Mouse (Mus musculus): ENCODE data around the gene Chst3. TPM values are rescaled to one million over a fixed set of nuclear protein-coding genes. Genes with fewer than 3 reads are reported as not detected.
"Not testable (repeated sequence)": the region's sequence is repeated elsewhere in the genome, so short reads cannot be mapped to it uniquely, and the experiment has no call there.

Chst3 gene
- polyA plus RNA-seq, 1 experiment from 2014 or later, result 2.1 TPM

DNA sequence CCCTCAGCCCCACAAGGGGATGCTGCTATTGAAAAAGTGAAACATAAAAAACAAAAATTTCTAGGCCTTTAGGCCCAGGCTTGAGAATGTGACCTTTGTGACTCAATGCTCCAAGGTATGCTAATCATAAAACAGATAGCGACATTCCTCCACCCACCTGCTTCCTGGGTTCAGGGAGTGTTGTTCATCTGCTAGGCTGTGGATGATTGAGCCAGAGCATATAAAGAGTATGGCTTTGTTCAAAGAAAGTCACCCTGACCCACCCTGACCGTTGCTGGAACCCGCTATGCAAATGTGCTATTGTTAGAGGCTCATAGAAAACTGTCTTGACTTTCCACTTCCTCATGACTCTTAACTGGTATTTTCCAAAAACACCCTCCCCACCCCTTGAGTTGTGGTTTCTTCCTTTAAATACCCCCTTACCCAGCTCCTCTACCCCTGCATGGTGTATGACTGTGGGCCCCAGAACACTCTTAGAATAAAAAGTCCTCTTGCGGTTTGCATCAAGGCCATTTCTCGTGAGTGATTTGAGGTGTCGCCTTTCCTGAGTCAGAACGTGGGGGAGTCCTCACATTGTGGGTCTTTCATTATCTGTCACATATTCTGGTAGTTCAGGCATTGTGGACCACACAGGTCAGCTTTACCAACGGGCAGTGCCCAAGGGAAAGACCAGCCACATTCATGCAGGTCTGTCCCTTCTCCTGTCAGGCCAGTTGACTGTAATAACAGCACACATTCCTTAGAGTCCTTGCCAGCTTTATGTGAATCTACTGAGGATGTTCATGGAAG is 56.7 kb downstream of the Chst3 start:
- 76% methylated on average over 8 of the region's 8 CpGs for WGBS
- not testable (repeated sequence) for H3K4me2 ChIP-seq (ENCODE audit: low read depth, low read length); H3K27ac ChIP-seq (ENCODE audit: low read length); ATAC-seq (ENCODE audit: insufficient read depth, low FRiP score); H3K9me3 ChIP-seq (replicated peaks; ENCODE audit: control insufficient read depth, low read length); H3K9ac ChIP-seq (ENCODE audit: low read length); H3K4me3 ChIP-seq (replicated peaks; ENCODE audit: low read length); H3K4me1 ChIP-seq (ENCODE audit: control insufficient read depth, insufficient read depth, low read length); H3K36me3 ChIP-seq (ENCODE audit: control insufficient read depth, insufficient read depth, low read length); H3K27me3 ChIP-seq (ENCODE audit: control insufficient read depth, insufficient read depth, low read length)

GRCm38 (mm10) chr10:60161397-60161796 is 57.7 kb downstream of the Chst3 start:
- not testable (repeated sequence) for H3K36me3 ChIP-seq (ENCODE audit: control insufficient read depth, insufficient read depth, low read length); H3K27me3 ChIP-seq (ENCODE audit: control insufficient read depth, insufficient read depth, low read length); H3K27ac ChIP-seq (ENCODE audit: low read length); H3K9me3 ChIP-seq (replicated peaks; ENCODE audit: control insufficient read depth, low read length); H3K9ac ChIP-seq (ENCODE audit: low read length); ATAC-seq (ENCODE audit: insufficient read depth, low FRiP score); H3K4me3 ChIP-seq (replicated peaks; ENCODE audit: low read length); H3K4me1 ChIP-seq (ENCODE audit: control insufficient read depth, insufficient read depth, low read length); H3K4me2 ChIP-seq (ENCODE audit: low read depth, low read length)
- WGBS, result 76% methylated on average over 3 of the region's 3 CpGs

DNA sequence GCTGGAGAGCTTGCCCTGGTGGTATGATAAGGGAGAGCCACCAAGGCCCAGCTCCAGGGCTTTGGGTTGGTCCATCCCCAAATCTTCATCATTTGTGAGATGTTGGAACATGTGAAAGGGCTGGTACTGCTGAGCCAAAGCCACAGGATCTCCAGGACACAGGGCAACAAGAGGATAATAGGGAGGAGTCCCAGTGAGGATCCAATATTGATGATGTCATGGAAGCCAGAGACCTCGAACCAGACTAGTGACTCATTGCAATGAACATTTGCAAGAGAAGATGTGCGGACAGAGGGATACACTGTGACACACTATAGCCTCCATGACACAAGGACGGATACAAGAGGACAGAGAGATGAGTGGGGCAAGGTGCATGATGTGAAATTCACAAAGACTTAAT is 60.9 kb downstream of the Chst3 start:
- no peak overlapping the region for H3K9ac ChIP-seq (ENCODE audit: low read length)
- H3K27ac ChIP-seq (ENCODE audit: low read length), result no peak overlapping the region
- H3K4me1 ChIP-seq (ENCODE audit: control insufficient read depth, insufficient read depth, low read length), result no peaks in the 10 kb centered on the region
- no peak overlapping the region for H3K4me2 ChIP-seq (ENCODE audit: low read depth, low read length)
- H3K9me3 ChIP-seq (replicated peaks; ENCODE audit: control insufficient read depth, low read length), result no peaks in the 10 kb centered on the region
- no peaks in the 10 kb centered on the region for H3K36me3 ChIP-seq (ENCODE audit: control insufficient read depth, insufficient read depth, low read length)
- no peak overlapping the region for H3K4me3 ChIP-seq (replicated peaks; ENCODE audit: low read length)
- 85% methylated on average over 3 of the region's 3 CpGs for WGBS
- no peaks in the 10 kb centered on the region for H3K27me3 ChIP-seq (ENCODE audit: control insufficient read depth, insufficient read depth, low read length)
- no peak for ATAC-seq (ENCODE audit: insufficient read depth, low FRiP score)

DNA sequence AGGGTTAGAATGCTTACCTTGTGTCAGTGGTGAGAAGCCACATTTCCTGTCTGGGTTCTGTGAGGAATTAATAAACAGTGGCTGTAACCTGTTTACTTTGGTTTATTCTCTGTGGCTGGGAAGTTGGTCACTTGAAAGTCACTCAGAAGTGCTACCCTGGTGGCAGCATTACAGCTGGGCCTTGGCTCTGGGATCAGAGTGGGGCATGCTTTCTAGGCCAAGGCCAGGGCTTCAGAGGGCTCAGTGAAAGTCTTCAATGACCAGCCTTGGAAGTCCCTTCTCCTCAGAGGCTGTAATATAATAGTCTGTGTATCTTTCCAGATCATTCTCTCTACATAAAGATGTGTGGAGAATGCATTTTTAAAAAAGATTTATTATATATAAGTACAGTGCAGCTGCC is 63.0 kb downstream of the Chst3 start:
- Histone ChIP-seq H3K36me3 (ENCODE audit: control insufficient read depth, insufficient read depth, low read length) (no peaks in the 10 kb centered on the region), H3K9ac (ENCODE audit: low read length) (no peak overlapping the region), H3K4me3 (replicated peaks; ENCODE audit: low read length) (no peak overlapping the region), H3K27me3 (ENCODE audit: control insufficient read depth, insufficient read depth, low read length) (no peaks in the 10 kb centered on the region), H3K4me1 (ENCODE audit: control insufficient read depth, insufficient read depth, low read length) (no peaks in the 10 kb centered on the region), H3K9me3 (replicated peaks; ENCODE audit: control insufficient read depth, low read length) (no peaks in the 10 kb centered on the region), H3K4me2 (ENCODE audit: low read depth, low read length) (no peak overlapping the region), H3K27ac (ENCODE audit: low read length) (no peak overlapping the region)
- ATAC-seq (ENCODE audit: insufficient read depth, low FRiP score), result no peak

GRCm38 (mm10) chr10:60151107-60151663 is 67.9 kb downstream of the Chst3 start:
- H3K9ac ChIP-seq (ENCODE audit: low read length), result no peak overlapping the region
- H3K4me3 ChIP-seq (replicated peaks; ENCODE audit: low read length), result no peak overlapping the region
- H3K27me3 ChIP-seq (ENCODE audit: control insufficient read depth, insufficient read depth, low read length), result no peaks in the 10 kb centered on the region
- H3K4me2 ChIP-seq (ENCODE audit: low read depth, low read length), result no peak overlapping the region
- H3K36me3 ChIP-seq (ENCODE audit: control insufficient read depth, insufficient read depth, low read length), result no peaks in the 10 kb centered on the region
- H3K27ac ChIP-seq (ENCODE audit: low read length), result no peak overlapping the region
- 60% methylated on average over 6 of the region's 6 CpGs for WGBS
- no peaks in the 10 kb centered on the region for H3K9me3 ChIP-seq (replicated peaks; ENCODE audit: control insufficient read depth, low read length)
- no peaks in the 10 kb centered on the region for H3K4me1 ChIP-seq (ENCODE audit: control insufficient read depth, insufficient read depth, low read length)
- peak; percentile 35; the same call in 1 of the 2 replicates for ATAC-seq (ENCODE audit: insufficient read depth, low FRiP score)

DNA sequence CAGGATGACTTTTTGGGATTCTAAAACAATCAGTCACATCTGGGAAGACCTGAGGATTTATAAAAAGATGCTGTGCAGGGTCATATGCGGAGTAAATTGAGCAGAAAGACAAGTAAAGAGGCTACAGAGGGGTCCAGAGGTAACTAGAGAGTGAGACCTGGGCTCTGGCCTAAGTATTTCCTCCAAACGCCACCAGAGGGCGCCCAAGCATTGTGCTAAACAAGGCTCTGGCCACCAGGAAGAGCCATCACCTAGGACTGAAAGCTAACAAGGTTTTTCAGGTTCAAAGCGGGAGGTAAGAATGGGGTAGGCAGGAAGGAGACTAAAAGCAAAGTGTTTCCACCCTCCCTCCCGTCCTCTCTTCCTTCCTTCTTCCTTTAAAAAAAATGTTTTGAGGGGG is 71.0 kb downstream of the Chst3 start:
- ATAC-seq (ENCODE audit: insufficient read depth, low FRiP score), result peak; percentile 65; the same call in 1 of the 2 replicates
- no peaks in the 10 kb centered on the region for H3K27me3 ChIP-seq (ENCODE audit: control insufficient read depth, insufficient read depth, low read length)
- WGBS, result 4% methylated on average over 5 of the region's 5 CpGs
- H3K9me3 ChIP-seq (replicated peaks; ENCODE audit: control insufficient read depth, low read length), result no peaks in the 10 kb centered on the region
- no peaks in the 10 kb centered on the region for H3K4me1 ChIP-seq (ENCODE audit: control insufficient read depth, insufficient read depth, low read length)
- no peak overlapping the region for H3K27ac ChIP-seq (ENCODE audit: low read length)
- H3K4me3 ChIP-seq (replicated peaks; ENCODE audit: low read length), result no peak overlapping the region
- H3K36me3 ChIP-seq (ENCODE audit: control insufficient read depth, insufficient read depth, low read length), result no peaks in the 10 kb centered on the region
- no peak overlapping the region for H3K4me2 ChIP-seq (ENCODE audit: low read depth, low read length)
- H3K9ac ChIP-seq (ENCODE audit: low read length), result no peak overlapping the region

GRCm38 (mm10) chr10:60147510-60148047 is 71.5 kb downstream of the Chst3 start:
- H3K9ac ChIP-seq (ENCODE audit: low read length); H3K4me2 ChIP-seq (ENCODE audit: low read depth, low read length); H3K27me3 ChIP-seq (ENCODE audit: control insufficient read depth, insufficient read depth, low read length); H3K4me3 ChIP-seq (replicated peaks; ENCODE audit: low read length); ATAC-seq (ENCODE audit: insufficient read depth, low FRiP score); H3K27ac ChIP-seq (ENCODE audit: low read length); H3K36me3 ChIP-seq (ENCODE audit: control insufficient read depth, insufficient read depth, low read length); H3K9me3 ChIP-seq (replicated peaks; ENCODE audit: control insufficient read depth, low read length); H3K4me1 ChIP-seq (ENCODE audit: control insufficient read depth, insufficient read depth, low read length): not testable (repeated sequence)
- 61% methylated on average over 10 of the region's 10 CpGs for WGBS

DNA sequence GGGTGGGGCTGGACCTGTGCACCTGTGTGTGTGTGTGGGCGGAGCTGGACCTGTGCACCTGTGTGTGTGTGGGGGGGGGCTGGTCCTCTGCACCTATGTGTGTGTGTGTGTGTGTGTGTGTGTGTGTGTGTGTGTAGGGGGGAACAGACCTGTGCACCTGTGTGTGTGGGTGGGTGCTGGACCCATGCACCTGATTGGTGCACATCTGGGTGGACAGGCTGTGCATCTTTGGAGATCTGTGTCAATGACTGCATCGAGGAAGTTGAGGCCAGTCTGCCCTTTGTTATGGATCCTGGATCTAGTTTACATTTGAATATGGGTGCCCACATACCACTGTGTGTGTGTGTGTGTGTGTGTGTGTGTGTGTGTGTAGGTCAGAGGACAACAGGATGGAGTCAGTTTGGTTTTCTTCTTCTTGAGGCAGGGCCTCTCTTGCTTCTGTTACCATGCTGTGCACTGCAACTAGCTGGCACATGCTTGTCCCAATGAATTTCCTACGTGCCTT is 77.4 kb downstream of the Chst3 start:
- 89% methylated on average over 3 of the region's 3 CpGs for WGBS
- Histone ChIP-seq H3K36me3 (ENCODE audit: control insufficient read depth, insufficient read depth, low read length) (no peaks in the 10 kb centered on the region), H3K27me3 (ENCODE audit: control insufficient read depth, insufficient read depth, low read length) (no peaks in the 10 kb centered on the region), H3K9me3 (replicated peaks; ENCODE audit: control insufficient read depth, low read length) (no peaks in the 10 kb centered on the region), H3K4me2 (ENCODE audit: low read depth, low read length) (no peak overlapping the region), H3K9ac (ENCODE audit: low read length) (no peak overlapping the region), H3K27ac (ENCODE audit: low read length) (no peak overlapping the region), H3K4me3 (replicated peaks; ENCODE audit: low read length) (no peak overlapping the region), H3K4me1 (ENCODE audit: control insufficient read depth, insufficient read depth, low read length) (0 out of 2 replicates have a peak, but pooled peaks cover under 1% of the 10 kb centered on the region)
- peak; percentile 21; the same call in 1 of the 2 replicates for ATAC-seq (ENCODE audit: insufficient read depth, low FRiP score)

- no peak for ATAC-seq (ENCODE audit: insufficient read depth, low FRiP score)
Observed at GRCm38 (mm10) chr10:60140751-60141150, 78.3 kb downstream of the Chst3 start.

More at GRCm38 (mm10) chr10:60140751-60141150, 78.3 kb downstream of the Chst3 start:
- no peaks in the 10 kb centered on the region for H3K9me3 ChIP-seq (replicated peaks; ENCODE audit: control insufficient read depth, low read length)
- no peak overlapping the region for H3K27ac ChIP-seq (ENCODE audit: low read length)
- H3K27me3 ChIP-seq (ENCODE audit: control insufficient read depth, insufficient read depth, low read length), result no peaks in the 10 kb centered on the region
- 91% methylated on average over 4 of the region's 4 CpGs for WGBS
- H3K4me3 ChIP-seq (replicated peaks; ENCODE audit: low read length), result no peak overlapping the region
- no peak overlapping the region for H3K9ac ChIP-seq (ENCODE audit: low read length)
- no peak overlapping the region for H3K4me2 ChIP-seq (ENCODE audit: low read depth, low read length)
- peaks cover 7% of the 10 kb centered on the region; the same call in 1 of the 2 replicates for H3K4me1 ChIP-seq (ENCODE audit: control insufficient read depth, insufficient read depth, low read length)
- H3K36me3 ChIP-seq (ENCODE audit: control insufficient read depth, insufficient read depth, low read length), result no peaks in the 10 kb centered on the region

Data from stomach, embryonic 16.5 days (tissue).